In the genomic region with DNA sequence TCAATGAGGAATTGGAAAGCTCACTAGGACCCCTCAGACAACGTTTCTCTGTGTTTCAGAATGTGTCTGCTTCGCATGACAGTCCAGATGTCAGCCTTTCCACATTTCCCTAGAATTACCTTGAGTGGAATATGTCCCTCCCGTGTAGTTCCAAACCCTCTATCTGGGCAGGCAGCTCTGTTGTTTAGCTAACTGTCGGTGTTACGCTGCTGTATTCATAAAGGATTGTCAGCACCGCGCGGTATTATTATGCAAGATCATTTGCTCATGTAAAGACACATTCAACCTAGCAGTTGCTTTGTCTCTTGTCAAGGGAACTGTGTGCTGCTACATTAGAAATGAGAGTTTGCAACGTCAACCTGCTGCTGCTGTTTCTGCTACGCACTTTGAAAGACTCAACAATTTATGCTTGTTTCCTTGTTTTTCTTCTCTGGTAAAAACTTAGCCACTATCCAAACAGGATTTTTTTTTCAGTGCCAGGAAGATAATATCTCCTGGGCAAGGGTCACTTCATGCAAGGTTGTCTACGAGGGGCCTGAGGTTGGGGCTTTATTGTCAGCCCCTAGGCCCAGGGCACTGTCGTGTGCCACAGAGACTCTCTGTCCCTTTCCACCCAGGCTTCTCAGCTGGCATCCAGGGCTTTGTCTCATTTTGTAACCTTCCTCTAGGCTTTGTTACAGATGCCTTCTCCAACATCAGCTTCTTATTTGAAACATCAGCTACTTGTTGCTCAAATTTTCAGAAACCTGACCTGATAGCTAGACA, we compare ENCODE assay signal across 29 mouse cellular contexts.
DNase-seq lines count a peak whose midpoint lies in the region; ATAC-seq and TF ChIP-seq lines count a peak whose summit lies in the region.
"Had no signal": no experiment of that assay in that cellular context is flagged by ENCODE, and none has a peak within 500 bp of the region (broad histone marks: within the 10 kb centered on the region; RNA-seq: fewer than 3 reads in every experiment).

No protein-coding gene starts in this region.

- H3K36me3 ChIP-seq in intestine, embryonic 16.5 days (ENCODE audit: control insufficient read depth, insufficient read depth, low read length), result no peaks in the 10 kb centered on the region
- H3K36me3 ChIP-seq in intestine, postnatal 0 days (ENCODE audit: control insufficient read depth, insufficient read depth), result no peaks in the 10 kb centered on the region
- no peaks in the 10 kb centered on the region for H3K36me3 ChIP-seq in forebrain, embryonic 14.5 days (ENCODE audit: control insufficient read depth, insufficient read depth, low read length)
- no peaks in the 10 kb centered on the region for H3K36me3 ChIP-seq in midbrain, embryonic 15.5 days (replicated peaks)
- H3K36me3 ChIP-seq: embryonic facial prominence, embryonic 13.5 days; heart, embryonic 12.5 days; kidney, embryonic 15.5 days; limb, embryonic 13.5 days; lung, embryonic 15.5 days; midbrain, embryonic 12.5 days; neural tube, embryonic 12.5 days had no signal

- 0 out of 2 replicates have a peak, but pooled peaks have one; percentile 44 for ATAC-seq in intestine, embryonic 16.5 days
- ATAC-seq in intestine, postnatal 0 days, result no peak
- peak; percentile 77 for ATAC-seq in forebrain, embryonic 14.5 days
- ATAC-seq in midbrain, embryonic 15.5 days (replicated peaks), result 0 out of 2 replicates have a peak, but pooled peaks have one; percentile 27
- ATAC-seq: activated CD4-positive, CD25-positive, alpha-beta regulatory T cell, adult 4 months had no signal

- DNase-seq in ZHBTc4 (ENCODE audit: low read depth, low spot score), result peak; percentile 12
- DNase-seq in forebrain, embryonic 14.5 days (ENCODE audit: low spot score), result peak; percentile 59
- DNase-seq in heart, adult 9 months (ENCODE audit: low spot score in 2 of 2), result no peak
- no peak for DNase-seq in embryo, embryonic 9.5 days (ENCODE audit: extremely low spot score)
- no peak for DNase-seq in heart, postnatal 36 days
- DNase-seq: adrenal gland, adult 8-10 months; cerebellum, adult 9-11 months; embryo, embryonic 11 days; gastrocnemius, postnatal 25 days; heart, adult 18-20 months; kidney, adult 18-20 months; kidney, postnatal 25 days; right cerebral cortex, adult 18-20 months; right cerebral cortex, postnatal 4 days; thymus, postnatal 14 days had no signal

- intact Hi-C loops in heart, postnatal 36 days (cut with DNase I), result no loop called here

- H3K27me3 ChIP-seq in intestine, embryonic 16.5 days (replicated peaks; ENCODE audit: control insufficient read depth, insufficient read depth, low read length), result no peaks in the 10 kb centered on the region
- H3K27me3 ChIP-seq in intestine, postnatal 0 days (replicated peaks; ENCODE audit: control insufficient read depth, insufficient read depth, low read length), result no peaks in the 10 kb centered on the region
- H3K27me3 ChIP-seq in forebrain, embryonic 14.5 days (replicated peaks; ENCODE audit: control insufficient read depth, insufficient read depth, low read length), result no peaks in the 10 kb centered on the region
- H3K27me3 ChIP-seq in midbrain, embryonic 15.5 days (replicated peaks), result no peaks in the 10 kb centered on the region; the same call in 1 of the 2 replicates
- H3K27me3 ChIP-seq: embryonic facial prominence, embryonic 13.5 days; heart, embryonic 12.5 days; kidney, embryonic 15.5 days; limb, embryonic 13.5 days; lung, embryonic 15.5 days; neural tube, embryonic 12.5 days had no signal

- H3K4me2 ChIP-seq in intestine, embryonic 16.5 days (ENCODE audit: low read depth, low read length), result no peak overlapping the region
- no peak overlapping the region for H3K4me2 ChIP-seq in intestine, postnatal 0 days (replicated peaks; ENCODE audit: low read depth)
- no peak overlapping the region for H3K4me2 ChIP-seq in forebrain, embryonic 14.5 days (ENCODE audit: low read length)
- no peak overlapping the region for H3K4me2 ChIP-seq in midbrain, embryonic 15.5 days
- H3K4me2 ChIP-seq: embryonic facial prominence, embryonic 13.5 days; heart, embryonic 12.5 days; hindbrain, embryonic 14.5 days; kidney, embryonic 15.5 days; limb, embryonic 13.5 days; liver, embryonic 11.5 days; lung, embryonic 15.5 days; midbrain, embryonic 12.5 days; neural tube, embryonic 12.5 days had no signal

- TF ChIP-seq CTCF in intestine, postnatal 0 days (IDR thresholded peaks at IDR 0.05; ENCODE audit: low read depth), result no peak

- no peak overlapping the region for H3K27ac ChIP-seq in intestine, embryonic 16.5 days (ENCODE audit: low read length)
- H3K27ac ChIP-seq in intestine, postnatal 0 days (ENCODE audit: low read depth, low read length), result no peak overlapping the region
- H3K27ac ChIP-seq in forebrain, embryonic 14.5 days (ENCODE audit: low read depth, low read length), result no peak overlapping the region
- no peak overlapping the region for H3K27ac ChIP-seq in midbrain, embryonic 15.5 days
- H3K27ac ChIP-seq: embryonic facial prominence, embryonic 13.5 days; hindbrain, embryonic 14.5 days; kidney, embryonic 15.5 days; limb, embryonic 13.5 days; lung, embryonic 15.5 days; midbrain, embryonic 12.5 days; neural tube, embryonic 12.5 days had no signal

- 51% methylated on average over 12 of the region's 12 CpGs for WGBS in intestine, embryonic 16.5 days
- WGBS in intestine, postnatal 0 days, result 49% methylated on average over 12 of the region's 12 CpGs
- 20% methylated on average over 12 of the region's 12 CpGs for WGBS in forebrain, embryonic 14.5 days
- 30% methylated on average over 12 of the region's 12 CpGs for WGBS in midbrain, embryonic 15.5 days

- no peaks in the 10 kb centered on the region for H3K4me1 ChIP-seq in intestine, embryonic 16.5 days (ENCODE audit: control insufficient read depth, insufficient read depth, low read length)
- H3K4me1 ChIP-seq in intestine, postnatal 0 days (replicated peaks; ENCODE audit: control insufficient read depth, insufficient read depth, low read length), result no peaks in the 10 kb centered on the region
- H3K4me1 ChIP-seq in forebrain, embryonic 14.5 days (ENCODE audit: control insufficient read depth, insufficient read depth, low read length), result peaks cover 8% of the 10 kb centered on the region; the same call in 1 of the 2 replicates
- H3K4me1 ChIP-seq in midbrain, embryonic 15.5 days, result peaks cover 7% of the 10 kb centered on the region; the same call in 1 of the 2 replicates
- H3K4me1 ChIP-seq: embryonic facial prominence, embryonic 13.5 days; heart, embryonic 12.5 days; kidney, embryonic 15.5 days; limb, embryonic 13.5 days; lung, embryonic 15.5 days; neural tube, embryonic 12.5 days had no signal

- no peak overlapping the region for H3K9ac ChIP-seq in intestine, embryonic 16.5 days (ENCODE audit: low read depth, low read length)
- H3K9ac ChIP-seq in intestine, postnatal 0 days (ENCODE audit: low read depth, low read length), result no peak overlapping the region
- H3K9ac ChIP-seq in forebrain, embryonic 14.5 days (ENCODE audit: low read length), result no peak overlapping the region
- no peak overlapping the region for H3K9ac ChIP-seq in midbrain, embryonic 15.5 days
- H3K9ac ChIP-seq: embryonic facial prominence, embryonic 13.5 days; heart, embryonic 12.5 days; hindbrain, embryonic 14.5 days; kidney, embryonic 15.5 days; limb, embryonic 13.5 days; lung, embryonic 15.5 days; midbrain, embryonic 12.5 days; neural tube, embryonic 12.5 days had no signal

- H3K9me3 ChIP-seq in intestine, embryonic 16.5 days (ENCODE audit: control insufficient read depth, low read length), result no peaks in the 10 kb centered on the region
- H3K9me3 ChIP-seq in intestine, postnatal 0 days (ENCODE audit: control insufficient read depth), result no peaks in the 10 kb centered on the region
- H3K9me3 ChIP-seq in forebrain, embryonic 14.5 days (replicated peaks; ENCODE audit: control insufficient read depth, low read length), result no peaks in the 10 kb centered on the region
- H3K9me3 ChIP-seq in midbrain, embryonic 15.5 days, result no peaks in the 10 kb centered on the region
- H3K9me3 ChIP-seq: embryonic facial prominence, embryonic 13.5 days; heart, embryonic 12.5 days; kidney, embryonic 15.5 days; limb, embryonic 13.5 days; lung, embryonic 15.5 days; midbrain, embryonic 12.5 days; neural tube, embryonic 12.5 days had no signal

- no peak overlapping the region for H3K4me3 ChIP-seq in intestine, embryonic 16.5 days (ENCODE audit: low read length)
- no peak overlapping the region for H3K4me3 ChIP-seq in intestine, postnatal 0 days (ENCODE audit: low read depth, low read length)
- H3K4me3 ChIP-seq in forebrain, embryonic 14.5 days (ENCODE audit: low read depth, low read length), result no peak overlapping the region
- H3K4me3 ChIP-seq in midbrain, embryonic 15.5 days, result no peak overlapping the region
- H3K4me3 ChIP-seq: embryonic facial prominence, embryonic 13.5 days; heart, embryonic 12.5 days; kidney, embryonic 15.5 days; limb, embryonic 13.5 days; lung, embryonic 15.5 days; midbrain, embryonic 12.5 days; myocyte; neural tube, embryonic 12.5 days had no signal

Comparison
In these comparisons a context has a peak if more than half of its experiments do, and no peak if none do; other contexts are left out.
1. DNase-seq: peak in ZHBTc4 (single experiment) and forebrain, embryonic 14.5 days (single experiment); none in heart, adult 9 months (0 of 2), embryo, embryonic 9.5 days (single experiment) and heart, postnatal 36 days (0 of 2).